Mouse (Mus musculus): ENCODE data around the gene Gm10037. TPM values are rescaled to one million over a fixed set of nuclear protein-coding genes. Genes with fewer than 3 reads are reported as not detected.
A peak's percentile ranks its signal among the peaks of the same experiment; 100 is the strongest.
"Not testable (repeated sequence)": the region's sequence is repeated elsewhere in the genome, so short reads cannot be mapped to it uniquely, and the experiment has no call there.

Gm10037 gene
- under 1 TPM; 0.76 to 0.78 TPM for total RNA-seq (2021)
- long read RNA-seq, experiment 1, partial matches to known transcripts = 0 of 1 reads
- long read RNA-seq, experiment 1, other reads (novel, unspliced or antisense) = 1 of 1 reads
- long read RNA-seq, experiment 2 = 0 reads

DNA sequence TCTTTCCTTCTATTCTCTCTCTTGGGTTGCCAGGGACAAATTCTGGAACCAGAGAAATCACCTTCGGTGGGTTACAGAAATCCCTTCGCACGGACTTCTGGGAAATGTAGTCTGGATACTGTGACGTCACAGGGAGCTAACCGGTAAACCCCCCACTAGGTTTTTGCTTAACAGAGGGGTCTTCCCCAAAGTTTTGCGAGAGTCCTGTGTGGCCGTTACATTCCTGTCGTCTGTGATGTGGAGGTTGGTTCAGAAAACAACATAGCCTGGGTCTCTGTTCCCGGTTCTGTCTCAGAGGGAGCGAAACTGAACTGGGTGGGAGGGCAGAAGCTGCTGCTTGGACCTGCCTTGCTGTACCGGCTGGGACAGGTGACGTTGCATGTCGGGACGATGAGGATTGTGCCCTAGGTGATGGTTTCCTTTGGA lies at the start of gene Gm10037:
Gene Gm10037 (plus strand): TSS at position 196 of the 426 bp plus-strand sequence.
- peak; percentile 26 to 59 for DNase-seq
- intact Hi-C loops (cut with DNase I) = loop anchor here (5.0 kb wide), 1 partner anchor 104 kb away; the partner anchor contains the start of gene Zfp65

- no peak for DNase-seq
- intact Hi-C loops (cut with DNase I) = no loop called here
These were observed 38.9 kb upstream of the Gm10037 start for GRCm38 (mm10) chr13:67791921-67792455.

DNA sequence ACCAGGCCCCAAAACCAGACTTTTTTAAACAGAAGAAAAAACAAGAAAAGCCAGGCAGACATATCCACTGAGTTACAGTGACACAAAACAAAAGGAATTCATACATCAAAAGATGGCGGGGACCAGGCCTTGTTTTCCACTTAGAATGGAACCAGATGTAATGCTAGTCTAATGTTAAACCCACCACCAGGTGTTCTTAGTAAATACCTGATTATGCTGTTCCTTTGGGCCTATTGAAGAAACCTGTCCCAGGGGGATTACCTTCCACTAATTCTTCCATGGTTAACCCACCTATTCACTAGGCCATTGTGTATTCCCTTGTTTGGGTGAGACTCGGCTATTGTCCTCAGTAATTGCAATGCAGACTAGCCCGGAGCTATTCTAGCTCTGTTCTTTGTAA lies 32.3 kb upstream of the Gm10037 start:
- no peak for DNase-seq
- intact Hi-C loops (cut with DNase I) = no loop called here

- intact Hi-C loops (cut with DNase I); DNase-seq: not testable (repeated sequence)
These were observed 31.8 kb upstream of the Gm10037 start for GRCm38 (mm10) chr13:67799151-67799550.

DNA sequence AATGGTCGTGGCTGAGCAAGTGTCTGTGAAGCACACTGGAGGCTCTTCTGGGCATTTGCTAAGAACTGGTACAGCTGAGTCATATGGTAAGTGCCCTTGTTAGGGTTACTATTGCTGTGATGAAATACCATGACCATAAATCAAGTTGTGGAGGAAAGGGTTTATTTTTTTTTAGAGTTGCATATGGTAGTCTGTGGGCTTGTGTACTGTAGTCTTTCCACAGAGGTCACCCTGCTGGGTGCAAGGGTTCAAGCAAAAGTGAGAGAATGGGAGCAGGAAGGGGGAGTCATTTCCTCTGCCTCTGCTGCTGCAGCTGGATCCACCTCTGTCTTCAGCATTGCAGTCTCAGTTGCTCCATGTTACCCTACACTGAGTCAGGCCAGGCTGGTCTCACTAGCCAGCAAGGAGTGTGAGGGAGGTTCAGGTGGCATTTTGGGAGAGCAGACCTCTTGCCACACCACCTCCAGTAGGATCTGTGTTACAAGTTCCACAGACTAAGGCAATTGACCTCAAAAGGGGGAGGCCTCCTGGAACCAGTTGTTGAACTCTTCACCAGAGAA lies 19.2 kb upstream of the Gm10037 start:
- intact Hi-C loops (cut with DNase I) = no loop called here
- DNase-seq = no peak

GRCm38 (mm10) chr13:67812961-67813709 lies 17.8 kb upstream of the Gm10037 start:
- intact Hi-C loops (cut with DNase I) = no loop called here
- no peak for DNase-seq

DNA sequence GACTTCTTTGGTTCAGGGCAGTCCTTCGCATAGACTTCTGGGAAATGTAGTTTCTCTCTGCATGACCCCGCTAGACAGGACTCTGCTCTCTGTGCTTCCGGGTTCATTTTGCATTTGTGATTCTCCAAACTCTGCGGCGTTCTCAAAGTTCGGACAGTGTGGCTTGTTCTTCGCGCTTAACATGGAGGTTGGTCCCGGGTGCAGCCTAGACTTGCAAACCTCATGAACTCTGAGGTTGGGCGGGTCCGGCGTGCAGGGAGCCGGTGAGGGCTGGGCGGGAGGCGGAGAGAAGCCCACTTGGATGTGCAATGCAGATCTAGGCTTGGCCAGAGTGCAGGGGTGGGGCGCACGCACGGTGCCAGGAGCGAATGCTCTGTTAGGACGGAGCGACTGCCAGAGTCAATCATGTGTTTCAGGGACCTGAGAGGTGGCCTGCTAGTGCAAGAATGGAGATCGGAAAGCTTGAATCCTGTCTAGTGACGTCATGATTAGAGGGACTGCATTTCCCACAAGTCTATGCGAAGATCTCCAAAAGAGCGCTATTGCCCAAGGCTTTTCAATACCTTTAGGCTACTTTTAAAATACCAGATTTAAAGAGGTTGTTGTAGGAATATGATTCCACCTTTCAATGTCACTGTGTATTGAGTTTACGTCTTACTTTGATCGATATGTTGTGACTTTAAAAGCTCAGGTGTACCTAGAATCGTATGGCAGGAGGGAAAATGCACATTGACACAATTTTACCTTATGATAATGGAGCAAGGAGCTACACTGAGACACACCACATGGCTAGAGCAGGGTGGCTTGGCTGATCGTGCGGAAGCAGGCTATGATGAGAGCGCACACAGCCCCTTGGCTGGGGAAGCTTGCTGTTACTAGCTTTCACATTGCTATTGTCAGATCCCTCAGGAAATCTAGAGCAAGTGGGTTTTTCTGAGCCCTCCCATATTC lies 16.9 kb upstream of the Gm10037 start, which contains the start of gene Zfp273:
Gene Zfp273 (plus strand): TSS at position 31 of the 951 bp plus-strand sequence.
- intact Hi-C loops (cut with DNase I) = no loop called here
- peak; percentile 69 to 73 for DNase-seq

GRCm38 (mm10) chr13:67818636-67819035 lies 12.3 kb upstream of the Gm10037 start:
- no peak for DNase-seq
- intact Hi-C loops (cut with DNase I) = no loop called here

DNA sequence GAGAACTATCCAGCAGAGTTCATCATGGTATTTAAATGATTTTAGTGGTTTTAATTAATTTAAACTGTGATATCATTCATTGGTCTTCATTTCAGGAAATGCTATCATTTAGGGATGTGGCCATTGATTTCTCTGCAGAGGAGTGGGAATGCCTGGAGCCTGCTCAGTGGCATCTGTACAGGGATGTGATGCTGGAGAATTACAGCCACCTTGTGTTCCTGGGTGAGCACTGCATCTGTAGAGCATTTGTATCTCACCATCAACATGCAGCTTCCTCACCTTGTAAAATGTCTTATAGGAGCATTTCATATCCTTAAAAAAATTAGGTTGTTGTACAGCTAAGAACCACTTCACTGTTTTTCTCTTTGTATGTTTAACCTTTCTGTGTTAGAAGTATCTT lies 2.2 kb downstream of the Gm10037 start:
- intact Hi-C loops (cut with DNase I) = loop anchor here (5.0 kb wide), 1 partner anchor 106 kb away; the partner anchor contains the start of gene Zfp65
- not testable (repeated sequence) for DNase-seq

GRCm38 (mm10) chr13:67843775-67844118 lies 12.8 kb downstream of the Gm10037 start:
- intact Hi-C loops (cut with DNase I) = loop anchor here (2.0 kb wide), 2 partner anchors 161 to 207 kb away; partner anchors contain the start of genes Gm49345 and Zfp729a
- no peak for DNase-seq

DNA sequence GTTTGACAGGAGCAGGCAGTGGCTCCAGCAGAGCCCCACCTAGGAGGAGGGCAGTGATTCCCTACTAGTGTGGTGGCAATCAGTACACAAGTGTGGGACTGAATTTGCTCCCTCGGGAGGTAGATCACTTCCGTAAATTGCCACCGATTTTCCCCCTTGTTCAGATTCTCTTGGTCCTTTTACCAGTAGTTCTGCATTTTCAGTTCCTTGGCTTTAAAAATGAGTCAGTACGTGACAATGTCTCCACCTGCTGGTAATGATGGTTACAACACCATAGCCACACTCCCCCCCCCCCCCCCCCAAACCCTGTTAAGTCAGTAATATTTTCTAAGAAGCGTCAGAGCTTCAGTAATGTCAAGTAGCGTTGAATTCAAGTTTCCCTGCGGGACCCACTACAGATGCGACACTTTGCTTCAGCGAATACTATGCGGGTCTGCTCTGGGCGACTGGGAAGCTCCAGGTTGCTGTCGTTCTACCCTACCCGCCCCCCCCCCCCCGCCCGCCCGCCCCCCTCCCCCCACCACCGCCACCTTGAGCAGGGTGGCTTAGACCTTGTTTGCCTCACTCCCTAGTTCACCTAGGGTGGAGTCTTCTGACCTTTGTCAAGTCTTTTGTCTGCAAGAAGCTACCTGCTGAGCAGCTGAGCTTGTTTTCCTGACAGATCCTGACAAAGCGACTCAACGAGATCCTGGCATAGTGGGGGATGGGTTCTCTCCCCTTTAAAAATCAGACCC lies 13.4 kb downstream of the Gm10037 start:
- intact Hi-C loops (cut with DNase I) = loop anchor here (2.0 kb wide), 1 partner anchor 161 kb away; no protein-coding TSS in a partner anchor
- DNase-seq = peak; percentile 47 to 71

DNA sequence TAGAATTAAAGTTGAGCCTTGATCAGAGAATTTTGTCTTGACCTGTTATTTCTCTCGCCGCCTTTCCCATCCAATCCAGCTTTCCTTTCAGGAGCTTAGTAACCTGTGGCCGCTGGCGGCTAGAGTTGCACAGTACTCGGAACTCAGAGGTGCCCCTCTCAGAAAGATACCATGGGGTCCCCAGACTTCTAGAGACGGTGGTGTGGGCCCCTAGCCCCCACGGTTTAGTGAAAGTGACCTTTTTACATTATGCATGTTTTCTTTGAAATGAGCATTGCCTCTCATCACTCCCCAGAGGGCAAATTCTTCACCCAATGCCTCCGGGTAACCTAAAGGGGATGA lies 13.9 kb downstream of the Gm10037 start:
- intact Hi-C loops (cut with DNase I) = loop anchor here (2.0 kb wide), 1 partner anchor 162 kb away; no protein-coding TSS in a partner anchor
- DNase-seq = no peak

- intact Hi-C loops (cut with DNase I) = no loop called here
These were observed 19.5 kb downstream of the Gm10037 start for GRCm38 (mm10) chr13:67850361-67850760.

DNA sequence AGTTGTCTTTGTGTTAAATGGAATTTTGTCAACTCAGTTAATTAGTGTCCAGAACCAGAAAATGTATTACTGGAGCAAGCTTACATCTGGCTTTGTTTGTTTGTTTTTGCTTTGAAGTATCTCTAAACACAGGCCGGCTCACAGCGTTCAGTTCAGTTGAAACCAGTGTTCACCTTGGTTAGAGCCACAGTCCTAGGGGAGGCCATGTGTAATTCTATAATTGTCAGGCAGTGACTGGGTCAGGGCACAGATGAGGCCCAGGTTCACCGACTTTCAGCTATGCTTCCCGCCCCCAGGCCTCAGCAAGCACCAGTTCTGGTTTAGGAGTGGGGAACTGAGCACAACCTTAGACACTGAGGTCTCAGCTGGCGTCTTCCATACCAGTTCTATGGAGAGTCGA lies 22.2 kb downstream of the Gm10037 start:
- no peak for DNase-seq
- intact Hi-C loops (cut with DNase I) = no loop called here

More at GRCm38 (mm10) chr13:67850361-67850760, 19.5 kb downstream of the Gm10037 start:
- no peak for DNase-seq

DNA sequence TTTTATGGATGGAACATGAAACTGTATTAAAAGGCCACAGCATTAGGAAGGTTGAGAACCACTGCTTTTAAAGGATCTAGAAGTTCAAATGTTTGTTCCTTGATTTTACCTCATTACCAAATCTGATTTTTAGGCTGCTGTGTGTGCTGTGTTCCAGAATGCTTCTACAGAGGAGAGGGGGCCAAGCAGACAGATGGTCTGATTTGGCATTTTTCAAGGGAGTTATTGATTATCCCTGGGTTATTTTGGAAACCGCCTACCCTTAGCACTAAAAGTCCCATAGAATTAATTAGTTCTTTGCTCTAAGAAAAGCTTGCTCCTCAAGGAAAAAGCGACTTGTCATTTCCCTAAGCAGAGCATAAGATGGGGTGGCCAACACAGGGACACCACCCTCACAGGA lies 23.1 kb downstream of the Gm10037 start:
- intact Hi-C loops (cut with DNase I) = no loop called here
- no peak for DNase-seq

GRCm38 (mm10) chr13:67857317-67857716 lies 26.4 kb downstream of the Gm10037 start:
- no peak for DNase-seq
- intact Hi-C loops (cut with DNase I) = no loop called here

DNA sequence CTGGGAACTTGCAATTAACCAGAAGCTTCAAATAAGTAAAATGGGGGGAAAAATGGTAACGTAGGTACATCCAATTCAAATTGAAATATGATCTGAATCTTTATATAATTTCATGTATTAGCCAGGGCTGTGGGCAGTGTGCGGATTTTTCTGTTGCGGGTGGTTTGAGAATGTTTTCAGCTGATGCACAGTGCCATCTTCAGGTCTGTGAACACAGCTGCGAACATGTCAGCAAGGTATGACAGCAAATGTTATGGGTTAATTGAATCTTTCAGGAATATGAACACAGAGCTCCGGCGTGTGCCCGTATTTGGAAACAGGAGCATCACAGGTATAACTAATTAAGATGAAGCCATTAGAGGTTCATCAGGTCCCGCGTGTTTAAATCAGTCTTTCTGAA lies 31.6 kb downstream of the Gm10037 start:
- intact Hi-C loops (cut with DNase I) = no loop called here

DNA sequence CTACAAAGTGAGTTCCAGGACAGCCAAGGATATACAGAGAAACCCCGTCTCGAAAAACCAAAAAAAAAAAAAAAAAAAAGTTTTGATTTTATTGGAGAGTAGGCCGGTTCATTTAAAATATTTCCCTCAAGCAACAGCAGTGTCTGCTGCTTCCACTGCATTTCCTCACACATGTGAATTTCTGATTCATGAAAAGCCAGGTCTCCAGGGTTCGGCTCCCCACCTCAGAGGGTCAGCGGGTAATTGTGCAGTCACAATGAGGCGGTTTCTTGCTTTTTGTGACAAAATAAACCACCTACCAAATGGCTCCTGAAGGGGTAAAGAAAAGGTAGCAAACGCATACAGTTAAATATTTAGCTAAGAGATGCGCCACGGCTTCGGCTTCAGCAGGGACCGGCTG lies 32.1 kb downstream of the Gm10037 start, which contains the start of gene BC048507:
Gene BC048507 (plus strand): TSS at position 301 of the 400 bp plus-strand sequence.
- DNase-seq = no peak
- intact Hi-C loops (cut with DNase I) = no loop called here

More for the DNA sequence above, 31.6 kb downstream of the Gm10037 start:
- DNase-seq = no peak

DNA sequence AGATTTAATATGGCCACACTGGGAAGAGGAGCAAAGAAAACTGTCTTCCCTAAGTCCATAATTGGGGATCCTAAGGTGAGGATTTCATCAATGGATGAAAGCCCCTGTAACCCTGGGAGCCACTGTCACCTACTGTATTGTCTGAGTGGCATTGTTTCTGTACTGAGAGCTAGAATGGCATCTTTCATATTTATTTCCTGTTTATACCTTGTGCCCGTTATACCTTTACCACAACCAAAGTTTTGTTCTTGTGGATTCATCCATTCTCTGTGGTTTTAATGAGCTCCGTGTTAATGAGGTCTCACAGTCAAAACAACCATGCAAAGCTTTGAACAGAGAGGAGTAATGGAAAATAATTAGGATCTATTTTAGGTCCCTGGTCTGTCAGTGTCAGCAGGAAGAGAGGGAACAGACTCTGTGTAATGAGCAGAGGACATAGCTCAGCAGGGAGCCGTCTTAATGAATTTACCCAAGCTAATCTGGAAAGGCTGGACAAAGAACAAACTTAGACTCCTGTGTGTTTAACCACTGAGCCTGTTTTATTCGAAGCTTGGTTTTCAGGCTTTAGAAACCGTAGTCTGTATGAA lies 34.0 kb downstream of the Gm10037 start:
- intact Hi-C loops (cut with DNase I) = no loop called here
- DNase-seq = no peak
